Mouse (Mus musculus): Measurements from ENCODE around the gene Mpnd.

GRCm38 (mm10) chr17:56007444-56008355, 2.2 kb downstream of the Mpnd start:
- TF ChIP-seq CTCF (IDR thresholded peaks at IDR 0.05; ENCODE audit: borderline replicate concordance, control insufficient read depth, extremely low read depth, insufficient read depth, low read length, poor library complexity), result no peak
- no peak for TF ChIP-seq POLR2A (IDR thresholded peaks at IDR 0.05; ENCODE audit: control insufficient read depth, extremely low read depth, insufficient read depth, low read length, poor library complexity)

Data from thymus, adult 2 months (tissue).